Mouse (Mus musculus): ENCODE measurements around the gene Gm6525. TPM values are rescaled to one million over a fixed set of nuclear protein-coding genes. Genes with fewer than 3 reads are reported as not detected.

Gm6525 gene
- not detected for polyA plus RNA-seq (2017; shearing (Covaris generic))

GRCm38 (mm10) chr3:84173581-84174154 lies at the start of gene Gm6525:
TSS of gene Gm6525 (plus strand) at chr3:84174104.

GRCm38 (mm10) chr3:84155558-84156006 lies 18.3 kb upstream of the Gm6525 start, which contains the start of gene Mnd1:
TSS of gene Mnd1 (minus strand) at chr3:84155786.

Other genes starting within 250 kb of the Gm6525 start
- gene Tmem131l, start 133.9 kb upstream of the Gm6525 start, polyA plus RNA-seq (2017; shearing (Covaris generic)) = 52.0 TPM
- gene Mnd1, start 18.3 kb upstream of the Gm6525 start, polyA plus RNA-seq (2017; shearing (Covaris generic)) = not detected
- 4.8 TPM for gene Trim2, start 132.8 kb downstream of the Gm6525 start, polyA plus RNA-seq (2017; shearing (Covaris generic))

All from effector memory CD4-positive, alpha-beta T cell, adult 5 months (primary cell).